Mouse (Mus musculus): ENCODE measurements around the gene Cacna1a. TPM values are rescaled to one million over a fixed set of nuclear protein-coding genes. Genes with fewer than 3 reads are reported as not detected.
"Not testable (repeated sequence)": the region's sequence is repeated elsewhere in the genome, so short reads cannot be mapped to it uniquely, and the experiment has no call there.

Gene Cacna1a
- polyA plus RNA-seq, 1 experiment from 2014 or later, result 4.5 TPM

DNA sequence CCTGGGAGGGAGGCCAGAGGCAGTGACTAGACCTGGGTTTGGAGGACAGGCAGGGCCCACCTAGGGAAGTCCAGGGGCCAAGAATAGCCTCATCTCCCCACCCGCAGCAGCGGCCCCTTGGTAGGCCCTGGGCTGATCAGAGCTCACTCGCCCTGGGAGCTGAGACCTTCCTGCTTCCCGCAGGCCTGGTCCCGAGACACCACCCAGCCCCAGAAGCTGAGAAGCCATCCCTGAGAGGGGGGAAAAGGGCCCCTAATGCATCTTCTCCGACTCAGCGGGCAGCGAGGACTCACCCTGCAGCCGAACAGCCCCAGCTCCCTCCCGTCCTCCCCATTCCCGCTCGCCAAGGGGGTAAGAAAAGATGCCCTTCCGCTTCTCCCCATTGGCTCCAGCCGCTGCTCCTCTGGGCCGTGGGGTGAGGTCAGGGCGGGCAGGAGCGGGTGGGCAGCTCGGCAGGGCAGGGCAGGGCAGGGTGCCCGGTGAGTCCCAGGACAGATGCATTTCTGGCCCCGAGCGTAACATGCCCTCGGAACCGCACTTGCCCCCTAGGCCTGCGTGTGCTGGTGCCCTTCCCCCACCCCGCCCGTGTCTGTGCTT lies 212.2 kb downstream of the Cacna1a start:
- Histone ChIP-seq H3K9ac (ENCODE audit: low read depth, low read length) (peak overlapping the region; percentile 67), H3K4me1 (ENCODE audit: control insufficient read depth, insufficient read depth, low read length) (peaks cover 19% of the 10 kb centered on the region), H3K9me3 (ENCODE audit: control insufficient read depth, low read length) (no peaks in the 10 kb centered on the region), H3K36me3 (ENCODE audit: control insufficient read depth, insufficient read depth, low read length) (no peaks in the 10 kb centered on the region), H3K27ac (replicated peaks; ENCODE audit: low read depth, low read length) (0 out of 2 replicates have a peak overlapping the region, but pooled peaks have one; percentile 44), H3K4me2 (ENCODE audit: low read depth, low read length) (peak overlapping the region; percentile 69), H3K4me3 (ENCODE audit: low read depth, low read length) (peak overlapping the region; percentile 37), H3K27me3 (replicated peaks; ENCODE audit: control insufficient read depth, insufficient read depth, low read length) (peaks cover 7% of the 10 kb centered on the region; the same call in 1 of the 2 replicates)
- no peak for DNase-seq (ENCODE audit: low spot score)
- no peak; the same call in 1 of the 2 replicates for ATAC-seq (ENCODE audit: low read depth)
- 13% methylated on average over 19 of the region's 26 CpGs for WGBS

DNA sequence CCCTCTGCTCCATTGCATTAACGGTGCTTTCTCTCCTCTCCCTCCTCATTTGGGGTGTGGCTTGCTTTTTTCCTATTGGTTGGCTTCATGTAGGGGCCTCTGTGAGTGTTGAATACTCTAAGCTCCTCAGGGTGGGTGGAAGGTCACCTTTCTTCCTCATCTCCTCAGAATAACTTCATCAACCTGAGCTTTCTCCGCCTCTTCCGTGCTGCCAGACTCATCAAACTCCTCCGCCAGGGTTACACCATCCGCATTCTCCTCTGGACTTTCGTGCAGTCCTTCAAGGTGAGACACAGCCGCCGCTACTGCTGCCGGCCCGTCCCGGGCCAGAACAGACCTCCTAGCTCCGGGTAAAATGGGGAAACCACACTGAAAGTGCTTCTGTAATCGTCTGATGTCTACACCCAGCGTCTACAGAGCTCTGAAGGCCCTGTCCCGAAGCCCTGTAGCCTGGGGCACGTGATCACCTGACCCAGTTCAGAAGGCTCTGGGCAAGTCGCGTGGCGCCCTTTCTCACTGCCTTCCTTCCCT lies 213.0 kb downstream of the Cacna1a start:
- Histone ChIP-seq H3K36me3 (ENCODE audit: control insufficient read depth, insufficient read depth, low read length) (no peaks in the 10 kb centered on the region), H3K27ac (replicated peaks; ENCODE audit: low read depth, low read length) (no peak overlapping the region), H3K4me3 (ENCODE audit: low read depth, low read length) (peak overlapping the region; percentile 37), H3K4me1 (ENCODE audit: control insufficient read depth, insufficient read depth, low read length) (peaks cover 19% of the 10 kb centered on the region), H3K4me2 (ENCODE audit: low read depth, low read length) (peak overlapping the region; percentile 69), H3K9ac (ENCODE audit: low read depth, low read length) (peak overlapping the region; percentile 67), H3K9me3 (ENCODE audit: control insufficient read depth, low read length) (no peaks in the 10 kb centered on the region), H3K27me3 (replicated peaks; ENCODE audit: control insufficient read depth, insufficient read depth, low read length) (peaks cover 7% of the 10 kb centered on the region; the same call in 1 of the 2 replicates)
- ATAC-seq (ENCODE audit: low read depth), result peak; percentile 65
- WGBS, result 2% methylated on average over 19 of the region's 19 CpGs
- DNase-seq (ENCODE audit: low spot score), result peak; percentile 35

DNA sequence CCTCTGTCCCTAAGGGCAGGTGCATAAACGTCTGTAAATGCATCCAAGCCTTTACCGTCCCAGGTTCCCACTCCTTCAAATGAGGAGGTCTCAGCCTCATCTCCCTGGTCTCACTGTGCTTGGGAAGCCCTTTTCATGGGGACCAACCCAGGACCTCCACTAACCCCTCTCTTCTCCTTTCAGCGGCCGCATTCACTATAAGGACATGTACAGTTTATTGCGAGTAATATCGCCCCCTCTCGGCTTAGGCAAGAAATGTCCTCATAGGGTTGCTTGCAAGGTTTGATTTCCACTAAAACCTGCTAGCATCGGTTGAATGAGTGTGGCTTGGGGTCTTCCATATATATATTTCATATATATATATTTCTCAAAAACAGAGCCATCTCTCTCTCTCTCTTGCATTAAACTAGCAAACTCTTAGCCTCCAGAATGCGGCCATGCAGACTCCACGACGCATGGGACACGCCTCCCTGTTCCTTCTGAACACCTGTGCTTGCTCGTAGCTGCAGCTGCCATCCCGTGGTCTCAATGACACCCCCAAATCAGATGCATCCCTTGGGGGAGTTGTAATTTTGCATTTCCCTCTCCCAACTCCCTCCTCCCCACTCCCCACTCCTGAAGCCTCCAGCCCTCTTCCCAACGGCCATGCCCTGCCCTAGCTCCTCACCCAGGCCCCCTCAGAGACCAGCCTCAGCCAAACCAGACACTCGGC lies 226.4 kb downstream of the Cacna1a start:
- DNase-seq (ENCODE audit: low spot score), result peak; percentile 49
- Histone ChIP-seq H3K4me1 (ENCODE audit: control insufficient read depth, insufficient read depth, low read length) (peaks cover 6% of the 10 kb centered on the region; the same call in 1 of the 2 replicates), H3K36me3 (ENCODE audit: control insufficient read depth, insufficient read depth, low read length) (no peaks in the 10 kb centered on the region), H3K4me3 (ENCODE audit: low read depth, low read length) (peak overlapping the region; percentile 22; the same call in 1 of the 2 replicates), H3K9ac (ENCODE audit: low read depth, low read length) (no peak overlapping the region), H3K4me2 (ENCODE audit: low read depth, low read length) (peak overlapping the region; percentile 40), H3K9me3 (ENCODE audit: control insufficient read depth, low read length) (no peaks in the 10 kb centered on the region), H3K27me3 (replicated peaks; ENCODE audit: control insufficient read depth, insufficient read depth, low read length) (no peaks in the 10 kb centered on the region), H3K27ac (replicated peaks; ENCODE audit: low read depth, low read length) (no peak overlapping the region)
- WGBS, result 28% methylated on average over 16 of the region's 16 CpGs
- no peak for ATAC-seq (ENCODE audit: low read depth)

DNA sequence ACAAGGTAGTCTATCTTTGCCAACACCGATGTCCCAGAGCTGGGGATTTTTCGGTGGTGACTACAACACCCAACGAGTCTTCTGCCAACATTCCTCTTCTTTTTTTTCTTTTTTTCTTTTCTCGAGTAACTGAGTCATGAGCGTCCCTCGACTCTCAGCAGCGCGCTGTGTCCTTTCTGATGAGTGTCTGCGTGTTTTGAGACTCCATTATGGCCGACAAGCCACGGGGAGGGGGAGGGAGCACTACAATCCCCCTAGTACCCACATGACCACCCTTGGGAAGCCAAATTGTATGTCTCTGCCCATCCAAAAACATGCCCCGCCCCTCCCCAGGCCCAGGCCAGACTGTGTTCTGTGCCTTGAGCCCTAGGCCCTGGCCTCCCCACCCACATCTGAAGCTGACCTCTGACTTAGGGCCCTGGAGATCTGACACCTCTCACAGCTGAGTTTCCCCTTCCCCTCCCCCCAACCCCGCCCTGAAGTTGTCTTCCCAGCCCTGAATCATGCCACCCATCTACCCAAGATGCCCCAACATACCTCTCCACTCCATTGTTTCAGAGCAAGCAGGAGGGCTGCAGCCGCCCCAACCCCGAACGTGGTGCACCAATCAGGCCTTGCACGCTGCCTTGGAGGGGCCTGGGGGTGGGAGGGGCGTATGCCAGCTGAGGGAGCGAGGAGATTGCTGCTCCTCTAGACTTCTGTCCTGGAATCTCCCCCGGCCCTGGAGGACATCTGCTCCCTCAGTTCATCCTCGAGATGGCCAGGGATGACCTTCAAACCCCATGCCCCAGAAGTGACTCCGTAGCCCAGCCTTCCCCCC lies 227.6 kb downstream of the Cacna1a start:
- Histone ChIP-seq H3K9ac (ENCODE audit: low read depth, low read length) (peak overlapping the region; percentile 36; the same call in 1 of the 2 replicates), H3K4me1 (ENCODE audit: control insufficient read depth, insufficient read depth, low read length) (peaks cover 6% of the 10 kb centered on the region; the same call in 1 of the 2 replicates), H3K4me3 (ENCODE audit: low read depth, low read length) (peak overlapping the region; percentile 22), H3K9me3 (ENCODE audit: control insufficient read depth, low read length) (no peaks in the 10 kb centered on the region), H3K36me3 (ENCODE audit: control insufficient read depth, insufficient read depth, low read length) (no peaks in the 10 kb centered on the region), H3K27ac (replicated peaks; ENCODE audit: low read depth, low read length) (peak overlapping the region; percentile 39), H3K4me2 (ENCODE audit: low read depth, low read length) (peak overlapping the region; percentile 40), H3K27me3 (replicated peaks; ENCODE audit: control insufficient read depth, insufficient read depth, low read length) (no peaks in the 10 kb centered on the region)
- DNase-seq (ENCODE audit: low spot score) (no peak), ATAC-seq (ENCODE audit: low read depth) (0 out of 2 replicates have a peak, but pooled peaks have one; percentile 24)
- WGBS, result 29% methylated on average over 22 of the region's 22 CpGs

DNA sequence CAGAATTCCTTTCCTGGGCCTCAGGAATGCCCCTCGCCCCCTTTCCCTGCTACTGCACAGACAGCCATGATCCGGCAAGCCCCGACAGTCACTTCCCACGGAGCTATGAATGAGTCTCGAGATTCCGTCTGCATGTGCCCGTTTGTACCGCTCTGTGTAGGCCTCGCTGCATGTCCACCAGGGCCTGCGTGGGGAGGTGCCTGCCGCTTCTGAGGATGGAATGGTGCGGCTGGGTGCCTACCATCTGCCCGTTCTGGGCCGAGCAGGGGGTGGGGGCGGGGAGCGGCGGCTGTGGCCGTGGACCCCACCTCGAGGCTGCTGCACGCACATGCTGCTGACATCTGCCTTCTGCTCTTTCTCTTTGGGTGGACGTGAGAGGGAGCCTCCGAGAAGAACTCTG lies 228.8 kb downstream of the Cacna1a start:
- Histone ChIP-seq H3K4me1 (ENCODE audit: control insufficient read depth, insufficient read depth, low read length) (peaks cover 6% of the 10 kb centered on the region; the same call in 1 of the 2 replicates), H3K9me3 (ENCODE audit: control insufficient read depth, low read length) (no peaks in the 10 kb centered on the region), H3K27me3 (replicated peaks; ENCODE audit: control insufficient read depth, insufficient read depth, low read length) (no peaks in the 10 kb centered on the region), H3K4me2 (ENCODE audit: low read depth, low read length) (no peak overlapping the region), H3K9ac (ENCODE audit: low read depth, low read length) (no peak overlapping the region), H3K27ac (replicated peaks; ENCODE audit: low read depth, low read length) (peak overlapping the region; percentile 24; the same call in 1 of the 2 replicates), H3K36me3 (ENCODE audit: control insufficient read depth, insufficient read depth, low read length) (no peaks in the 10 kb centered on the region), H3K4me3 (ENCODE audit: low read depth, low read length) (no peak overlapping the region)
- no peak for ATAC-seq (ENCODE audit: low read depth)
- no peak for DNase-seq (ENCODE audit: low spot score)
- WGBS, result 45% methylated on average over 20 of the region's 22 CpGs

DNA sequence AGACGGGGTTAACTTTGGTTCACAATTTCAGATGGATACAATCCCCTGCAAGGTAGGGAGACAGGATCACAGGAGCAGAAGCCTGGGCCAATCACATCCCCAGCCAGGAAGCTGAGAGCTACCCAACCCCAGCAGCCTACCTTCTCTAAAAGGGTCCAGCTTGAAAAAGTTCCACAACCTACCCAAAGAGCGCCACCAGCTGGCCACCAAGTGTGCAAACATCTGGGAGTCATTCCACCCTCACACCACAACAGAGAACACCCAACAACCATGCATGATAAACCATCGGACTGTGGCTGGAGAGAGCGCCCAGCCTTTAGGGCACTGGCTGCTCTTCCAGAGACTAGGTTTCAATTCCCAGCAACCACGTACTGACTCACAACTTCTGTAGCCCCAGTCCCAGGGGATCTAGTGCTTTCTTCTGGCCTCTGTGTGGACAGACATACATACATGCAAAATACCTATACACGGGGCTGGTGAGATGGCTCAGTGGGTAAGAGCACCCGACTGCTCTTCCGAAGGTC lies 232.9 kb downstream of the Cacna1a start:
- peaks cover 6% of the 10 kb centered on the region; the same call in 1 of the 2 replicates for H3K4me1 ChIP-seq (ENCODE audit: control insufficient read depth, insufficient read depth, low read length)
- no peaks in the 10 kb centered on the region for H3K9me3 ChIP-seq (ENCODE audit: control insufficient read depth, low read length)
- no peak overlapping the region for H3K4me3 ChIP-seq (ENCODE audit: low read depth, low read length)
- H3K36me3 ChIP-seq (ENCODE audit: control insufficient read depth, insufficient read depth, low read length), result no peaks in the 10 kb centered on the region
- WGBS, result 72% methylated on average over 8 of the region's 8 CpGs
- no peak for DNase-seq (ENCODE audit: low spot score)
- ATAC-seq (ENCODE audit: low read depth), result no peak
- H3K9ac ChIP-seq (ENCODE audit: low read depth, low read length), result no peak overlapping the region
- H3K27me3 ChIP-seq (replicated peaks; ENCODE audit: control insufficient read depth, insufficient read depth, low read length), result no peaks in the 10 kb centered on the region
- no peak overlapping the region for H3K27ac ChIP-seq (replicated peaks; ENCODE audit: low read depth, low read length)
- no peak overlapping the region for H3K4me2 ChIP-seq (ENCODE audit: low read depth, low read length)

DNA sequence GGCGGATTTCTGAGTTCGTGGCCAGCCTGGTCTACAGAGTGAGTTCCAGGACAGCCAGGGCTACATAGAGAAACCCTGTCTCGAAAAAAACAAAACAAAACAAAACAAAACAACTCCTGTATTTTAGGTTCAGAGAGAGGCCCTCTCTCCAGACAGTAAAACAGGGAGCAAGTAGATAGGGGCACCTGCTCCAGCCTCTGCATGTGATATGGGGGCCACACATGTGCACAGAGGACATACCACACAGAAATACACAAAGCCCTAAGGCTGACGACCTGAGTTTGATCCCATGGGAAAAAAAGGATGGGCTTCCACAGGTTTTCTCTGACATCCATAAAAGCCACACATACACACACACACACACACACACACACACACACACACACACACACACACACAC lies 235.2 kb downstream of the Cacna1a start:
- 81% methylated on average over 4 of the region's 4 CpGs for WGBS
- not testable (repeated sequence) for H3K4me2 ChIP-seq (ENCODE audit: low read depth, low read length); ATAC-seq (ENCODE audit: low read depth); H3K27me3 ChIP-seq (replicated peaks; ENCODE audit: control insufficient read depth, insufficient read depth, low read length); H3K27ac ChIP-seq (replicated peaks; ENCODE audit: low read depth, low read length); H3K9me3 ChIP-seq (ENCODE audit: control insufficient read depth, low read length); H3K4me1 ChIP-seq (ENCODE audit: control insufficient read depth, insufficient read depth, low read length); DNase-seq (ENCODE audit: low spot score); H3K4me3 ChIP-seq (ENCODE audit: low read depth, low read length); H3K36me3 ChIP-seq (ENCODE audit: control insufficient read depth, insufficient read depth, low read length); H3K9ac ChIP-seq (ENCODE audit: low read depth, low read length)

DNA sequence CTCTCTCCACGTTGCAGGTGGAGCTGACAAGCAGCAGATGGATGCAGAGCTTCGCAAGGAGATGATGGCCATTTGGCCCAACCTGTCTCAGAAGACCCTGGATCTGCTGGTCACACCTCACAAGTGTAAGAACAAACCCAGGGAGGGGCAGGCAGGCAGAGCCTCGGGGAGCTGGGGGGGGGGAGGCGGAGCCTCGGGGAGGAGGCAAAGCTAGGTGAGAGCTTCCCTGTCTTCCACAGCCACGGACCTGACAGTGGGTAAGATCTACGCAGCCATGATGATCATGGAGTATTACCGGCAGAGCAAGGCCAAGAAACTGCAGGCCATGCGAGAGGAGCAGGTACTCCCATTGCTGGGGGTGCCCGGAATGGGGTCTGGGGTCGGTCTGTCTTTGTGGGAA lies 241.3 kb downstream of the Cacna1a start:
- Histone ChIP-seq H3K27ac (replicated peaks; ENCODE audit: low read depth, low read length) (no peak overlapping the region), H3K36me3 (ENCODE audit: control insufficient read depth, insufficient read depth, low read length) (no peaks in the 10 kb centered on the region), H3K27me3 (replicated peaks; ENCODE audit: control insufficient read depth, insufficient read depth, low read length) (no peaks in the 10 kb centered on the region), H3K9me3 (ENCODE audit: control insufficient read depth, low read length) (no peaks in the 10 kb centered on the region), H3K4me1 (ENCODE audit: control insufficient read depth, insufficient read depth, low read length) (no peaks in the 10 kb centered on the region), H3K4me3 (ENCODE audit: low read depth, low read length) (no peak overlapping the region), H3K4me2 (ENCODE audit: low read depth, low read length) (no peak overlapping the region), H3K9ac (ENCODE audit: low read depth, low read length) (no peak overlapping the region; the same call in 1 of the 2 replicates)
- 75% methylated on average over 11 of the region's 11 CpGs for WGBS
- ATAC-seq (ENCODE audit: low read depth) (no peak), DNase-seq (ENCODE audit: low spot score) (no peak)
